Mouse (Mus musculus) induced T-regulatory cell, adult 2 months (primary cell): ENCODE data around the gene Igsf10.

Experiments used
- DNase-seq: peaks from one replicate; pipeline ENCODE4 v3.0.0-alpha.2; 2012; ENCODE audit warnings: low read depth

Igsf10 gene

GRCm38 (mm10) chr3:59290551-59290950, 53.6 kb downstream of the Igsf10 start:
- DNase-seq = no peak

- DNase-seq = no peak
Observed at GRCm38 (mm10) chr3:59278620-59279019, 65.6 kb downstream of the Igsf10 start.

GRCm38 (mm10) chr3:59278254-59278533, 66.0 kb downstream of the Igsf10 start:
- no peak for DNase-seq

GRCm38 (mm10) chr3:59277502-59278253, 66.5 kb downstream of the Igsf10 start:
- peak; percentile 49 for DNase-seq

GRCm38 (mm10) chr3:59270811-59271210, 73.4 kb downstream of the Igsf10 start:
- DNase-seq = no peak
